Mouse (Mus musculus) spleen, postnatal 14 days (tissue): Measurements from ENCODE around the gene Eno1.

Experiments used
- DNase-seq, 2 experiments: peaks; one replicate each; pipeline ENCODE4 v3.0.0; 2021 to 2022; ENCODE audit warnings: low spot score in 2 of 2

Gene Eno1

DNA sequence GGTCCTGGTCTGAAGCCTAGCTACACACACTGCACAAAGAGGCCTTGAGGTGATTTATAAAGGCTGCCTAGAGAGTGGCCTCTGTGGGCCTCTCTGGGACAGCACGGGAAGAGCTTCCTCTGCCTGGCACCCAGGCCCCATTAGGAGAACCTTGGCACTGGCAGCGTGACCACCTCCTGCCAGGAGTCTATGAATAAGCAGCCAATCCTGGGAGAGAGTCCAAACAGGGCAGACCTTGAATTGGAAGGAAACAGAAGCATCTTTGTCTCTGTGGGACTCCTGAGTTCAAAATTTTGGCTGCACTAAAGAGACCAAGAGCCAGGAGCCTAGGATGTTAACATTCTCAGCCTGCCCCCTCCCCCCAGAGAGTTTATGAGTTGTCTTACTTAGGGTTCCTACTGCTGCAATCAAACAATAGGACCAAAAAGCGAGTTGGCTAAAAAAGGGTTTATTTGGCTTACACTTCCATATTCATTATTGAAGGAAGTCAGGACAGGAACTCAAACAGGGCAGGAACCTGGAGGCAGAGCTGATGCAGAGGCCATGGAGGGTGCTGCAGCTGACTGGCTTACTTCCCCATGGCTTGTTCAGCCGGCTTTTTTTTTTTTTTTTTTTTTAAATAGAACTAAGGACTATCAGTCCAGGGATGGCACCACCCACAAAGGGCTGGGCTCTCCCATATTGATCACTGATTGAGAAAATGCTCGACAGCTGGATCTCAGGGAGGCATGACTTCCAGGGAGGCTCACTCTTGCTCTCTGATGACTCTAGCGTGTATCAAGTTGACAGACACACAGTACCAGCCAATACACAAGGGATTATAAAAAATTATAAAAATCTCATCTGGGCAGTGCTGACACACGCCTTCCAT lies 9.5 kb upstream of the Eno1 start:
- DNase-seq: no peak

DNA sequence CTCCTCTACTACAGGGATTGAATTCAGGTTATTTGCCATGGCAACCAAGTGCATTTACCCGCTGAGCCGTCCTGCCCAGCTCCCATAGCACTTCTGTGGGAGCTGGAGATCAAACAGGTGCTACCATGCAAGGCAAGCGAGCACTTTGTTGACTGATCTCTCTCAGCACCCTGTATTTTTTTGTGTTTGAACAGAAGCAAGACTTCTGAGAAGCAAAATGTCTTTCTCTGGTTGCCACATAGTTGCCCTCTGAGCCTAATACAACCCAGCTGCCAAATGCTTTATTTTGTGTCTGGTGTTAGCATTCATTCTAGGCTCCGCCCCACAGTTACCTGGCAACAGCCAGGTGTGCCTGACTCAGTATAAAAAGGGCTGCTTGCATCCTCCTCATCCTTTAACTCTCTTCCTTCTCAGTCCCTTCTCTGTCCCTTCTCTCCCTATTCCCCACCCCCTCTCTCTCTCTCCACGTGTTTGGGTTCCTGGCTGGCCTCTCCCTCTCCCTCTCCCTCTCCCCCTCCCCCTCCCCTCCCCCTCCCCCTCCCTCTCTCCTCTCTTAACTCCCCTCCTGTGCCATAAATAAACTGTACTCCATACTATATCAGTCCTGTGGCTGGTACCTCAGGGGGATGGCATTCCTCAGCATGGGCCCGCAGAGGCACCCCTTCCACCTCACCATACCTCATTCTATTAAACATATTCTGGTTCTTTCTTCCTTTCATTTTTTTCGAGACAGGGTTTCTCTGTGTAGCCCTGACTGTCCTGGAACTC lies 7.8 kb upstream of the Eno1 start:
- no peak for DNase-seq

GRCm38 (mm10) chr4:150229747-150230390 lies 6.7 kb upstream of the Eno1 start:
- DNase-seq: no peak

DNA sequence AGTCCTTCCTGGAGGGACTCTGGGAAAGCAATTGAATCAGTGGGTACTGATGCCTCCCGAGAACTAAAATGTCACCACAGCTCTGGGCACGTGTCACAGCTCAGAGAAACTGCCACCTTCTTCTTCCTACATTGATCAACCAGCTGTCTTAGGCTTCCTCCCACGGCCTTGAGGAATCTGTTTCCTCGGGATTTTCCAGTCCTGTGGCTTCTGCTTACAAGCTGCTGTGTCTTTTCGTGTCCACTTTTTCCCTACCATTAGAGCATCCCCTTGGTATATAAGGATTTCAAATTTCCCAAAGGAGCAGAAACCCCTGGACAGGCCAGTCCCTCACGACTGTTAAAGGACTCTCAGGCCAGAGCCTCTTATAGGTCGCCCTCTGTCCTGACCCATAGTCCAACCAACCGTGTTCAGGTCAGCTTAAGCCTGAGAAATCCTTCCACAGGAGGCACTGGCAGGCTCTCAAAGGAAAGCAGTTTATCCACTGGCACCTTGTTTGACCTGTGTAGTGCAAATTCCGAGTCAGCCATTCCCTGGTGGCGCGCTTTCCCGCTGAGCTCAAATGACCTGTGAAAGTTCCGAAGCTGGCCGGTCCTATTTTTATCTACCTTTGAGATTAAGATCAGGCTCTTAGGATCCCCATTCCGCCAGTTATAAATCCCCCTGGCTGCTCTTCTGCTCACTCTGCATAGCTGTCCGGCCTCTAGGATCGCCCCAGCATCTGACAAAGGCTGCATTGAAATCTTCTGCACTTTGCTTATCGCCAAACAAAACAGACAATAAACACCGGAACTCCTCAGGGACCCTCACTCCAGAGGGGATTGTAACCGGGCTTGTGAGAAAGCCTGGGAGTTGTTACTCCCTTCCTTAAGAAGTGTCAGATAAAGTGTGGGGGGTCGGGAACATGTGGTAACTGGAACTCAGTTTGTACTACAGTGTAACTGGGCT lies 5.8 kb upstream of the Eno1 start:
- DNase-seq: no peak

DNA sequence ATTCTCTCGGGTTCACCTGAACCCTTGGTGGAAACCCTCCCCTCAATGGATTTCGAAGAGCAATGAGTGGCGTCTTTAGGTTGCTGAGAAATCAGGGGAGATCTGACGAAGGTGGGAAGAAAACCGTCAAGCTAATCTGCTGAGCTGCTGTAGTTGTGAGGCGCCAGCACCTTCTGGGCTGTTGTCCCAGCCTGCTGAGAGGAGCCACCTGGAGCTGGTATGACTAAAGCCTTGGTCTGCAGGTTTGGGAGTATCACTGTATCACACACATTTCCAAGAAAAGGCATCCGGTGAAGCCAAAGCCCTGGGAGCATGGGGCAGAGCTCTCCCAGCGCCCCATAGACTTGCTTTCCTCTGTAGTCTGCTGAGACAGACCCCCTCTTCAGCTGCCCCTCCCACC lies 4.7 kb upstream of the Eno1 start:
- no peak for DNase-seq

DNA sequence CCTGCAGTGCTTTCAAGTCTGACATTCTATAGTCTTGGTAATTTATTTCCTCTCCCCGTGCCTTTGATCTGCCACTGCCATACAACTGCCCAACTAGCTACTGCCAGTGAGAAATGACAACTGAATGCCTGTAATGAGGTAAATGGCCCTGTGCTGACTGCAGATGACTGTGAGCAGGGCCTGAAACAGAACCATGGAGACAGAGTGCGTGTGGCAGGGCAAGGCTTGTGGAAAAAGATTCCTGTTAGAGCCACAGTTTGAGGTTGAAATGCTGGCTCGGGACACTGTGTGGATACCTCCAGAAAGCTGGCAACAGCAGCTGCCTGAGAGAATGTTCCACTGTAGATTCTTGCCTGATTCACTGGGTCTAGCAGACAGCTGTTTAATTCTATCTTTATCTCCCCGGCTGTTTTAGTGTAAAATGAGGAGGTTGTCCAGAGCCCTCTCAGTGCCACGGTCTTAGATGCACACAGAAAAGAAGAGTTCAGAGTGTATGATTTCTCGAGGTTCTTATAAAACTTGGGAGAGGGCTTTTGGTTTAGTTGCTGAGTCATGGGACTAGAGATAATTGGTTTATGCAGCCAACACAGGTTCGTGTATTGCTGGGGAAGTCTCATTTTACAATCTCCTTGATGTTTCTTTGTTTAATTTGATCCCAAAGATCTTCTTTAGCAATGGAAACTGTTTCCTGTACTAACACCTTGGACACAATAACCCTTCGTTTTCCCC lies 1.8 kb upstream of the Eno1 start:
- DNase-seq: no peak

DNA sequence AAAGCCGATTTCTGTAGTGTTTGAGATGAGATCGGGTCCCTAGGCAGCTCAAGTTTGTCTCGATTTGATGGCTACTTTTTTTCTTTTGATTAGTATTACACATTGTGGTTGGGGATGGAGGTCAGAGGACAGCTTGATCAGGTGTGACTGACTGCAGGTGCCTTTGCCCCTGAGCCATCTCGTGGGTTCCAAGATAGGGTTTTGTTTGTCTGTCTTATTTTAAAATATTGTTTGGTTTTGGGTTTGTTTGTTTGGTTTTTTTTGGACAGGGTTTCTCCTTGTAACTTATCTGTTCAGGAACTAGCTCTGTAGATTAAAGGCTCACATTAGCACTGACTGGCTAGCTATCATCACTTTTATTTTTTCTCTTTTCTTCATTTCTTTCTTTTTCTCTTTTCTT lies 936 bp upstream of the Eno1 start:
- no peak for DNase-seq

DNA sequence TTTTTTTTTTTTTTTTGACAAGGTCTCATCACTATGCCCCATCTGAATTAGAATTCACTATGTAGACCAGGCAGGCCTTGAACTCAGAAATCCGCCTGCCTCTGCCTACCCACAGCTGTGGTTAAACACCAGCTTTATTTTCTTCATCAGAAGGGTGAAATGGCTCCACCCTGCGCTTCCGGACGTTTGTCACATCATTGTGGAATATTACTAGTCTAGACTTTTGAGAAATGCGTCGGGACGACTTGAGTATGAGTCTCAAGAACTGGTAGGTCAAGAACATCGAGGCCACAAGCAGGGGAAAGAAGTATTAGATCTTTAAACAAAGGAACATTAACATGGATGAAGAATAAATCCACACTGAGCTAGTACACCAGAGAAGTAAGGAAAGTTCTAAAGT lies 490 bp upstream of the Eno1 start:
- DNase-seq: no peak

GRCm38 (mm10) chr4:150237636-150238361 lies 1.3 kb downstream of the Eno1 start:
- no peak for DNase-seq

- DNase-seq: no peak
Observed at GRCm38 (mm10) chr4:150238433-150239086, 2.0 kb downstream of the Eno1 start.

- DNase-seq: no peak
Observed at GRCm38 (mm10) chr4:150239087-150239480, 2.6 kb downstream of the Eno1 start.

- no peak for DNase-seq
Observed at GRCm38 (mm10) chr4:150239503-150239902, 3.0 kb downstream of the Eno1 start.

GRCm38 (mm10) chr4:150239951-150240368 lies 3.4 kb downstream of the Eno1 start:
- DNase-seq: peak; percentile 35 to 70

- DNase-seq: no peak
Observed at GRCm38 (mm10) chr4:150240381-150240886, 3.9 kb downstream of the Eno1 start.

- DNase-seq: no peak
Observed at GRCm38 (mm10) chr4:150241708-150242107, 5.2 kb downstream of the Eno1 start.

GRCm38 (mm10) chr4:150242745-150243144 lies 6.2 kb downstream of the Eno1 start:
- no peak for DNase-seq

DNA sequence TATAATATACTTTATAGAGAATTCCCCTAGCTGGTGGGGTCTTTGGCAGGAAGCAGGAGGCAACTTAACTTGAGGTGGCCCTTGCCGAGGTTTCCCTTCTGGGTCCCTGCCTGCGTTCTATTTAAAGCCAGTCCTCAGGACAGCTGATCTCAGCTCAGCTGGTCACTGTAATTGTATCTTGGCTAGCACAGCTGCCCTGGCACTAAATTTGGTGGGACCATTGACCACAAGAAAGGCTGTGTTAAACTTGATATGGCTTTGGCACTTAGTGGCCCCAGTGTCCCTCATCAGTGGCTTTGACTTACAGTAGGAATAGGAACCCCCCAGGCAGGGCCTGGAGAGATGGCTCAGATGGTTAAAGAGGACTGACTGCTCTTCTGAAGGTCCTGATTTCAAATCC lies 9.4 kb downstream of the Eno1 start:
- DNase-seq: no peak

- DNase-seq: peak; percentile 22 to 51
Observed at GRCm38 (mm10) chr4:150248009-150248408, 11.5 kb downstream of the Eno1 start.

- no peak for DNase-seq
Observed at GRCm38 (mm10) chr4:150248917-150249316, 12.4 kb downstream of the Eno1 start.
